Mouse (Mus musculus): ENCODE measurements around the gene Gm5678. TPM values are rescaled to one million over a fixed set of nuclear protein-coding genes. Genes with fewer than 3 reads are reported as not detected.
"Not testable (repeated sequence)": the region's sequence is repeated elsewhere in the genome, so short reads cannot be mapped to it uniquely, and the experiment has no call there.

The Gm5678 gene
- polyA plus RNA-seq, 1 experiment from 2014 or later, result not detected

GRCm38 (mm10) chr16:93608731-93609130, 19.2 kb upstream of the Gm5678 start:
- no peak for ATAC-seq (ENCODE audit: insufficient number of reproducible peaks, low FRiP score)
- H3K36me3 ChIP-seq, result peaks cover 18% of the 10 kb centered on the region
- no peak overlapping the region for H3K9ac ChIP-seq
- no peaks in the 10 kb centered on the region for H3K9me3 ChIP-seq (replicated peaks)
- H3K27me3 ChIP-seq (replicated peaks), result no peaks in the 10 kb centered on the region
- no peak overlapping the region for H3K27ac ChIP-seq (ENCODE audit: poor library complexity, severe bottlenecking)
- peaks cover 20% of the 10 kb centered on the region for H3K4me1 ChIP-seq (replicated peaks)
- WGBS, result 65% methylated on average over 8 of the region's 8 CpGs
- peak overlapping the region; percentile 74 for H3K4me2 ChIP-seq
- H3K4me3 ChIP-seq, result peak overlapping the region; percentile 68

DNA sequence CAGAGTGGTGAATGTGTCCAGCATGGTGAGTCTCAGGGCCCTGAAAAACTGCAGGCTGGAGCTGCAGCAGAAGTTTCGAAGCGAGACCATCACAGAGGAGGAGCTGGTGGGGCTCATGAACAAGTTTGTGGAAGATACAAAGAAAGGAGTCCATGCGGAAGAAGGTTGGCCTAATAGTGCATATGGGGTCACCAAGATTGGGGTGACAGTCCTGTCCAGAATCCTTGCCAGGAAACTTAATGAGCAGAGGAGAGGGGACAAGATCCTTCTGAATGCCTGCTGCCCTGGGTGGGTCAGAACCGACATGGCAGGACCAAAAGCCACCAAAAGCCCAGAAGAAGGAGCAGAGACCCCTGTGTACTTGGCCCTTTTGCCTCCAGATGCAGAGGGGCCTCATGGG, 18.1 kb upstream of the Gm5678 start:
- no peak overlapping the region for H3K27ac ChIP-seq (ENCODE audit: poor library complexity, severe bottlenecking)

DNA sequence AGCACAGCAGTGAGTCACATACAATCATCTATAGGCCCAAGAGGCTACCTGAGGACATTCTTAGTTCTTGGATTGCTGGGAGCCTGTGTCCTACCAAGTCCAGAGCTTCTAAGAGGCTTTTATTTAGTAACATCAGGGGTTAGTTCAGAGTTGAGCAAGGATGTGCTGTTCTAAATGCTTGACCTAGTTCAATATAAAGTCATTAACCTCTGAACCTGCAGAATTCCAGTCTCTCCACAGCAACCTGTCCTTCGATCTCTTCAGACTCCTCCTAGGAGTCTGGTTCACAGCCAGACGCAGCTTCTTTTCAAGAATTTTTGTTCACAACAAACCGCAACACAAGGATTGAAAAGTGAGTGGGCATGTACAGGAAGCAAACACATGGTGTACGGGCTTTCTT, 16.9 kb upstream of the Gm5678 start:
- WGBS, result 90% methylated on average over 4 of the region's 4 CpGs

More for the DNA sequence above, 18.1 kb upstream of the Gm5678 start:
- H3K36me3 ChIP-seq, result peaks cover 18% of the 10 kb centered on the region
- ATAC-seq (ENCODE audit: insufficient number of reproducible peaks, low FRiP score), result no peak
- no peaks in the 10 kb centered on the region for H3K9me3 ChIP-seq (replicated peaks)
- no peak overlapping the region for H3K9ac ChIP-seq
- no peak overlapping the region for H3K4me3 ChIP-seq
- H3K4me1 ChIP-seq (replicated peaks), result peaks cover 13% of the 10 kb centered on the region
- H3K27me3 ChIP-seq (replicated peaks), result no peaks in the 10 kb centered on the region
- no peak overlapping the region for H3K4me2 ChIP-seq
- 91% methylated on average over 4 of the region's 4 CpGs for WGBS

DNA sequence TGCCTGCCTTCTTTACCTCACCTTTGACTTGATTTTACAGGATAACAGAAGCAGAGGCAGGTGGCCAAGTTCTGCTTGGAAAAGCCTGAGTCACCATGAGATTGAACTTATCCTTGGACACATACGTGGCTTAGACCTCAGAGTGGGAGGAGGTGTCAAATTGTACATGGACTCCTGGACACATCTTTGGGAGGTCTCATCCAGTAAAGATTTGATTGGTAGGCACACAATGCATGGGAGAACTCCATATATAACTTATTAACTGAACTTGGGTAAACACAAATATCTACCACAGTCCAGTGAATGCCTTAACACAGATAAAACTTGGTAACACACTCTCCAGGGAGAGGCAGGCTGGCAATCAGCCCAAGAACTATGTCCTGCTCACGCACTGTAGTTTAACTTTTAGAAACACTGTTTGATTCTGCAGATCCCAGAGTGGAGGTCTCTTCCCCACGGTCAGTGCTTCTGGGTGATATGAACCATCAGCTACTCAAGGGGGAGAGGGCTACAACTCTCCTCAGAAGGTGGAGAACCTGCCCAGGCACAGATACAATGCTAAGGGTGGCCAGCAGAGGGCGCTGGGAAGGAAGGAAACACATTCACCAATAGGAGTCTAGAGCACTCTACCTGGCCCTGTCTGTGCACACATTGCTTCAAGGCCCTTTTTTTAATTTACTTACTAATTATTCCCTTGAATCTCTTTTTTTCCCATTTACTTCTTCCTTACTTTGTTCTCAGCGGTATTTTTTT, 12.6 kb upstream of the Gm5678 start:
- no peak overlapping the region for H3K27ac ChIP-seq (ENCODE audit: poor library complexity, severe bottlenecking)
- H3K4me2 ChIP-seq, result no peak overlapping the region
- no peak overlapping the region for H3K9ac ChIP-seq
- H3K4me3 ChIP-seq, result no peak overlapping the region
- H3K36me3 ChIP-seq, result peaks cover 13% of the 10 kb centered on the region
- H3K4me1 ChIP-seq (replicated peaks), result no peaks in the 10 kb centered on the region
- 30% methylated on average over 5 of the region's 5 CpGs for WGBS
- H3K27me3 ChIP-seq (replicated peaks), result no peaks in the 10 kb centered on the region
- no peaks in the 10 kb centered on the region for H3K9me3 ChIP-seq (replicated peaks)
- ATAC-seq (ENCODE audit: insufficient number of reproducible peaks, low FRiP score), result no peak

More for the DNA sequence above, 16.9 kb upstream of the Gm5678 start:
- H3K9ac ChIP-seq, result no peak overlapping the region
- peaks cover 9% of the 10 kb centered on the region; the same call in 1 of the 2 replicates for H3K4me1 ChIP-seq (replicated peaks)
- H3K9me3 ChIP-seq (replicated peaks), result no peaks in the 10 kb centered on the region
- H3K27ac ChIP-seq (ENCODE audit: poor library complexity, severe bottlenecking), result no peak overlapping the region
- ATAC-seq (ENCODE audit: insufficient number of reproducible peaks, low FRiP score), result no peak
- peaks cover 18% of the 10 kb centered on the region for H3K36me3 ChIP-seq
- H3K4me2 ChIP-seq, result no peak overlapping the region
- no peaks in the 10 kb centered on the region for H3K27me3 ChIP-seq (replicated peaks)
- no peak overlapping the region for H3K4me3 ChIP-seq

DNA sequence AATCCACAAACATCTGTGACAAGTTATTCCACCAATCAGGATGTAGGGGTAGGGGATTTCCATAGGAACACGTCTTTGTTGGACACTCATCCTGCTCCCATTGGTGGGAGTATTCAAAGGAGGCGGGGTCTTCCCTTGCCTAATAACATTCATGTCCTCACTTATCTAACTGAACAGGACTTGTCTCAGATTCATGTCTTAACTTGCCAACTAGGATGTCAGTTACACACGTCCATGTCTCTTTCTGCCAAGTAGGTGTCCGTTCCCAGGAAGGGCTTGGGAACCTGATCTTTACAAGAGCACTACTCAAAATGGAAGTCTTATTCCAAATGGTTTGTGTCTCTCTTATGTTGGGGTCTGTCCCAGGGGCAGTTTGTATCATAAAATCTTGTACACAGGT, 4.1 kb upstream of the Gm5678 start:
- not testable (repeated sequence) for H3K36me3 ChIP-seq; H3K27ac ChIP-seq (ENCODE audit: poor library complexity, severe bottlenecking); ATAC-seq (ENCODE audit: insufficient number of reproducible peaks, low FRiP score); H3K27me3 ChIP-seq (replicated peaks); H3K4me1 ChIP-seq (replicated peaks); H3K9me3 ChIP-seq (replicated peaks); H3K9ac ChIP-seq; H3K4me3 ChIP-seq; H3K4me2 ChIP-seq
- WGBS, result 81% methylated on average over 4 of the region's 4 CpGs

GRCm38 (mm10) chr16:93624671-93625070, 3.2 kb upstream of the Gm5678 start:
- Histone ChIP-seq H3K9me3 (replicated peaks) (no peaks in the 10 kb centered on the region), H3K9ac (no peak overlapping the region), H3K4me3 (no peak overlapping the region), H3K4me2 (no peak overlapping the region), H3K27ac (ENCODE audit: poor library complexity, severe bottlenecking) (no peak overlapping the region), H3K27me3 (replicated peaks) (peaks cover 9% of the 10 kb centered on the region), H3K36me3 (no peaks in the 10 kb centered on the region), H3K4me1 (replicated peaks) (no peaks in the 10 kb centered on the region)
- no peak for ATAC-seq (ENCODE audit: insufficient number of reproducible peaks, low FRiP score)
- WGBS, result 73% methylated on average over 4 of the region's 4 CpGs

GRCm38 (mm10) chr16:93626745-93627144, 1.2 kb upstream of the Gm5678 start:
- ATAC-seq (ENCODE audit: insufficient number of reproducible peaks, low FRiP score), result no peak
- no peak overlapping the region for H3K9ac ChIP-seq
- no peaks in the 10 kb centered on the region for H3K36me3 ChIP-seq
- H3K9me3 ChIP-seq (replicated peaks), result no peaks in the 10 kb centered on the region
- no peak overlapping the region for H3K27ac ChIP-seq (ENCODE audit: poor library complexity, severe bottlenecking)
- H3K4me2 ChIP-seq, result no peak overlapping the region
- peaks cover 9% of the 10 kb centered on the region for H3K27me3 ChIP-seq (replicated peaks)
- WGBS, result 4% methylated on average over 1 of the region's 1 CpGs
- H3K4me3 ChIP-seq, result no peak overlapping the region
- H3K4me1 ChIP-seq (replicated peaks), result no peaks in the 10 kb centered on the region

DNA sequence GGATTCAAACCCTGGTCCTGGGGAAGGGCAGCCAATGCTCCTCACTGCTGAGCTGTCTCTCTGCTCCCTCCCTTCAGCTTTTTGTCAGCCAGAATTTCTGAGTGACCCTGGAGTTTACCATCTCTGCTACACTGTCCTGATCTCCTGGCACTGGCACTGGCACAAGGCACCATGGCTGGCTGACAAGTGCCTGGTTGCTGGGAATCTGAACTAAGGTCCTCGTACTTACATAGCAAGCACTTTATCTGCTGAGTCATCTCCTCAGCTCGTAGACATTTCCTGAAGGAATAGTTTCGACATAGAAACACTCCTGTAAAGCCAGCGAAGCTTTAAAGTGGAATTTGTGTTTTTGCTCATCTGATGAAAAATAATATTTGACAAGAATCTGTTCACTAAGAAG, 16.1 kb downstream of the Gm5678 start:
- Histone ChIP-seq H3K9me3 (replicated peaks) (no peaks in the 10 kb centered on the region), H3K4me3 (no peak overlapping the region), H3K4me2 (no peak overlapping the region), H3K27me3 (replicated peaks) (no peaks in the 10 kb centered on the region; the same call in 1 of the 2 replicates), H3K27ac (ENCODE audit: poor library complexity, severe bottlenecking) (no peak overlapping the region), H3K4me1 (replicated peaks) (no peaks in the 10 kb centered on the region), H3K36me3 (no peaks in the 10 kb centered on the region), H3K9ac (no peak overlapping the region)
- no peak for ATAC-seq (ENCODE audit: insufficient number of reproducible peaks, low FRiP score)
- WGBS, result 55% methylated on average over 4 of the region's 4 CpGs

DNA sequence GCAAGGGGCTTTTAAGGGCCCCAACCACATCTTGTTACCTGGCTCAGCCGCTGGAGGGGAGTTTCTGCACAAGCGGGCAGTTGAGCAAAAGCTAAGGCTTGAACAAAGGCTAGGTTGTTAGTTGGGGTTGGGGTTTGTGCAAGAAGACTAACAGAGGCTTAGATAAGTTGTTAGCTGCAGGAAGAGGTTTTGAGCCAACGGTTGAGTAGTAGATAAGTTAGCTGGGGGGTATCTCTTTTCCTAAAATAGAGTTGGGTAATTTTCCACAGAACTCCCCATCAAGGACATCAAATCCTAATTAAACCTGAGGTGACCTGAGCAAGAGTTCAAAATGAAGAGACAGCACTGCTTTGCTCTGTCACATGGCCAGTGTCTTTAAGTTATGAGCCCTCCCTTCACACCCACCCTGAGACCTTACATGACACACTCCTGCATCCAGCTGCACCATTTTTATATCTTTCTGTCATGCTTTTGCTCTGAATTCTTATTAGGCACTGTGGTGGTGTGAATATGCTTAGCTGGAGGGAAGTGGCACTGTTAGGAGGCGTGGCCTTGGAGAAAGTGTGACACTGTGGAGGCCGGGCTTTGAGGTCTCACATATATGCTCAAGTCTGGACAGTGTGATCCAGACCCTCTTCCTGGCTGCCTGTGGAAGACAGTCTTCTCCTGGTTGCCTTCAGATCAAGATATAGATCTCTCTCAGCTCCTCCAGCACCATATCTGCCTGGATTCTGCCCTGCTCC, 20.7 kb downstream of the Gm5678 start:
- no peak for ATAC-seq (ENCODE audit: insufficient number of reproducible peaks, low FRiP score)
- H3K27ac ChIP-seq (ENCODE audit: poor library complexity, severe bottlenecking), result no peak overlapping the region
- no peak overlapping the region for H3K9ac ChIP-seq
- WGBS, result 61% methylated on average over 5 of the region's 5 CpGs
- no peaks in the 10 kb centered on the region for H3K4me1 ChIP-seq (replicated peaks)
- no peak overlapping the region for H3K4me2 ChIP-seq
- H3K27me3 ChIP-seq (replicated peaks), result no peaks in the 10 kb centered on the region; the same call in 1 of the 2 replicates
- no peaks in the 10 kb centered on the region for H3K36me3 ChIP-seq
- H3K4me3 ChIP-seq, result no peak overlapping the region
- no peaks in the 10 kb centered on the region for H3K9me3 ChIP-seq (replicated peaks)

DNA sequence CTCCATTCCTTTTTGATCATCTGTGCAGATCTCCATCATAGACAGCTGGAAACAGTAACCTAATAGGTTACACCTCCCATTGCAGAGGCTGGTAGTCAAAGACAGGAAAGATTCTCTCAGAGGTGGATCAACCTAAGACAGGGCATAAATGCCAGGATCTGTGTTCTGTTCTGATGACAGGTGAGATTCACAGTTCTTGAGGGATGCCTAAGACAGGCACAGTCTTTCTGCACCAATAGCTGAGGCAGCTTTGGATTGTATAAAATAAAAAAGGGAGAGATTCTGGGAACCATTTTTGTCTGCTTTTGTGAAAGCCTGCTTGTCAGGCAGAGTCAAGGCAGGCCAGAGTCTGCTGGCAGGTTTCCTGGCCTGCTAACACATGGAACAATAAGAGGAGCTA, 40.1 kb downstream of the Gm5678 start:
- Histone ChIP-seq H3K36me3 (no peaks in the 10 kb centered on the region), H3K4me2 (no peak overlapping the region), H3K27ac (ENCODE audit: poor library complexity, severe bottlenecking) (no peak overlapping the region), H3K4me1 (replicated peaks) (no peaks in the 10 kb centered on the region), H3K27me3 (replicated peaks) (no peaks in the 10 kb centered on the region), H3K4me3 (no peak overlapping the region), H3K9me3 (replicated peaks) (peaks cover 9% of the 10 kb centered on the region), H3K9ac (no peak overlapping the region)
- ATAC-seq (ENCODE audit: insufficient number of reproducible peaks, low FRiP score), result no peak

GRCm38 (mm10) chr16:93669521-93669920, 41.6 kb downstream of the Gm5678 start:
- Histone ChIP-seq H3K4me3 (no peak overlapping the region), H3K9me3 (replicated peaks) (peaks cover 6% of the 10 kb centered on the region), H3K27me3 (replicated peaks) (no peaks in the 10 kb centered on the region), H3K27ac (ENCODE audit: poor library complexity, severe bottlenecking) (no peak overlapping the region), H3K36me3 (no peaks in the 10 kb centered on the region), H3K4me2 (no peak overlapping the region), H3K9ac (no peak overlapping the region), H3K4me1 (replicated peaks) (no peaks in the 10 kb centered on the region)
- ATAC-seq (ENCODE audit: insufficient number of reproducible peaks, low FRiP score), result no peak

Measured in heart, embryonic 12.5 days (tissue).